Mouse (Mus musculus) bone marrow, adult 2 months (tissue): ENCODE measurements around the gene Tbc1d2. TPM values are rescaled to one million over a fixed set of nuclear protein-coding genes. Genes with fewer than 3 reads are reported as not detected.
"Not testable (repeated sequence)": the region's sequence is repeated elsewhere in the genome, so short reads cannot be mapped to it uniquely, and the experiment has no call there.

Experiments
- H3K27ac ChIP-seq: fragments of 200-500 bp; 2 replicates; pipeline ENCODE4 v1.5.1; 2012; ENCODE audit warnings: low read depth, mild to moderate bottlenecking, control low read depth, inconsistent platforms, low read length; ENCODE audit not compliant: control insufficient read depth, poor library complexity, insufficient read depth
- H3K4me1 ChIP-seq: fragments of 200-500 bp; 2 replicates; pipeline ENCODE4 v1.6.1; 2011; ENCODE audit warnings: low read length; ENCODE audit not compliant: control insufficient read depth, insufficient read depth
- H3K4me3 ChIP-seq: fragments of 200-500 bp; replicated peaks from 2 replicates; pipeline ENCODE3; 2011; ENCODE audit warnings: mild to moderate bottlenecking, low read depth, low read length, control low read depth; ENCODE audit not compliant: control insufficient read depth
- CTCF ChIP-seq: fragments of 200-500 bp; IDR thresholded peaks from 2 replicates; pipeline ENCODE4 v1.5.1; 2011; ENCODE audit warnings: low read length, control low read depth; ENCODE audit not compliant: control insufficient read depth, insufficient read depth
- POLR2A ChIP-seq: fragments of 200-500 bp; IDR thresholded peaks from 2 replicates; pipeline ENCODE4 v1.6.1; 2011; ENCODE audit warnings: low read depth, mild to moderate bottlenecking, control low read depth, low read length, borderline replicate concordance; ENCODE audit not compliant: control insufficient read depth
- WGBS: fragments of 180-500 bp; shearing (Covaris S2); methylation state at CpG from one replicate; pipeline ENCODE4 v1.1.7; 2018; 5-methylcytosine and 5-hydroxymethylcytosine counted together
- polyA plus RNA-seq: library from polyadenylated mRNA; stranded (reverse); fragments of >200 nt; gene quantifications from 2 replicates; pipeline ENCODE4 v1.2.4, GENCODE M21; 2011; ENCODE audit warnings: low replicate concordance; ENCODE audit not compliant: missing spikeins, insufficient read depth, insufficient read length

The Tbc1d2 gene
- polyA plus RNA-seq, 1 experiment = 4.6 TPM

DNA sequence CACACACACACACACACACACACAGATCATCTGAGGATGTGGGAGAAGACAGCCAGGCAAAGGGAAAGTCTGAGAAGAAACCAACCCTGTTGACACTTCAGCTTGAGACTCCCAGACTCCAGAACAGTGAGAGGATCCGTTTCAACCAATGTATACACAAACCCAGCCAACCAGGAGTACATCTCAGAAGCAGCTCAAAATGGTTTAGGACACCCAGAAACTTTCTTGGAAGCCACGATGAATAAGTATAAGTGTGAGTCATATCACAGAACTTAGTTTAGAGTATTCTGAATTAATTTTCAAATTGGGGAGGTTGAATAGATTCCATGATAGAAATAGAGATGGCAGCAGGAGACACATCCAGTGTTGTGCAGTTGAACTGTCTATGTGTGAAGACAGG lies 5.9 kb upstream of the Tbc1d2 start:
- WGBS = 69% methylated on average over 2 of the region's 2 CpGs
- H3K27ac ChIP-seq = no peak overlapping the region
- no peak overlapping the region for H3K4me3 ChIP-seq
- TF ChIP-seq POLR2A (no peak), CTCF (no peak)
- H3K4me1 ChIP-seq = no peaks in the 10 kb centered on the region

DNA sequence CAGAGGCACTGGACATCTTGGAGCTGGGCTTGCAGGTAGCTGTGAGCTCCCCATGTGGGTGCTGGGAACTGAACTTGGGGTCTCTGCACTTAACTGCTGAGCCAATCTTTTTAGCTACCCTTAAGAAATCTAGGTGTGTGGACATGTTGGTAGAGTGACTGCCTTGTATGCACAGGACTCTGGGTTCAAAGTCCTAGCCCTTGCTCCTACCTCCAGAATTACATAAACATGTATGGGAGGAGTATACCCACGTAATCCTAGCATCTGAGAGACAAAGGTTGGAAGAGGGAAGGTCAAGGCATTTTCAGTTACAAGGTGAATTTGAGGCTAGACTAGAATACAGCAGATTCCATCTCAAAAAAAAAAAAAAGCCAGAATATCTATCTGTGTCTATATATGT lies 5.3 kb upstream of the Tbc1d2 start:
- 57% methylated on average over 1 of the region's 1 CpGs for WGBS
- Histone ChIP-seq H3K4me3 (no peak overlapping the region), H3K27ac (no peak overlapping the region), H3K4me1 (no peaks in the 10 kb centered on the region)
- TF ChIP-seq CTCF (no peak), POLR2A (no peak)

DNA sequence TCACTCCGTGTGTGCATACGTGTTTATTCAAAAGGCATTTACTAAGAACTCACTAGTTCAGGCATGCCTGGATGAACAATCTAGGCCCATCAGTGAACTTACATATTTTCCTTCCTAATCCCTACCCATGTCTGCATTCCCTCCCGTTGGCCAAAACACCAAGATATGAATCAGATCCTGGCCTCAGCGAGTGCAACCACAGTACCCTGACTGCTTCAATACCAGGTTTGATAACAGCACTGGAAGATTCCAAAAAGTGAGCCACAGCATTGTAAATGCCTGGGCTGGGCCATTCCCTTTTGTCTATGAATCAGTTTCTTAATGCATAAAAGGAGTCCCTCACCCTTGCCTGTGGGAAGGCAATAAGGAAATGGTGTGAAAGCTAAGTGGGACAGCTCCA lies 848 bp downstream of the Tbc1d2 start:
- TF ChIP-seq CTCF (no peak), POLR2A (no peak)
- 38% methylated on average over 4 of the region's 4 CpGs for WGBS
- Histone ChIP-seq H3K4me1 (peaks cover 5% of the 10 kb centered on the region; the same call in 1 of the 2 replicates), H3K4me3 (peak overlapping the region; percentile 98), H3K27ac (peak overlapping the region; percentile 97; the same call in 1 of the 2 replicates)

DNA sequence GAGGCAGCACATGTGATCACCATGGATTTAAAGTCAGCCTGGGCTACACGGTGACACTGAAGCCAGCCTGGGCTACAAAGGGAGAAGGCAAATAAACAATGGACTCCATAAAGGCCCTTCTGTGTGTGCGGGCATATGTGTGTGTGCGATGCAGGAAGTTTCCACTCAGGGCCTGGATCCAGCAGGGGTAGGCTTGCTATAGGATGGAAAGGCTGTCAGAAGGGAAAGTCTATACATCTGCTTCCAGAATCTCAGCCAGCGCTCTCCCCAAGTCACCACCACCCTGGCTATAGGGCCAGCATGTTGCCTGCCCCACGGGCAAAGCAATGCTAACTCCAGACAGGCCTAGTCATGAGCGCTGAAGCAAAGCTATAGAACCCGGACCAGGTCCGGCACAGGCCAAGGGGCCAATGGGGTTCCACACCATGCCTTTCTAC lies 6.3 kb downstream of the Tbc1d2 start:
- peaks cover 9% of the 10 kb centered on the region; the same call in 1 of the 2 replicates for H3K4me1 ChIP-seq
- no peak overlapping the region for H3K4me3 ChIP-seq
- TF ChIP-seq POLR2A (no peak), CTCF (no peak)
- 48% methylated on average over 8 of the region's 8 CpGs for WGBS
- peak overlapping the region; percentile 84 for H3K27ac ChIP-seq

DNA sequence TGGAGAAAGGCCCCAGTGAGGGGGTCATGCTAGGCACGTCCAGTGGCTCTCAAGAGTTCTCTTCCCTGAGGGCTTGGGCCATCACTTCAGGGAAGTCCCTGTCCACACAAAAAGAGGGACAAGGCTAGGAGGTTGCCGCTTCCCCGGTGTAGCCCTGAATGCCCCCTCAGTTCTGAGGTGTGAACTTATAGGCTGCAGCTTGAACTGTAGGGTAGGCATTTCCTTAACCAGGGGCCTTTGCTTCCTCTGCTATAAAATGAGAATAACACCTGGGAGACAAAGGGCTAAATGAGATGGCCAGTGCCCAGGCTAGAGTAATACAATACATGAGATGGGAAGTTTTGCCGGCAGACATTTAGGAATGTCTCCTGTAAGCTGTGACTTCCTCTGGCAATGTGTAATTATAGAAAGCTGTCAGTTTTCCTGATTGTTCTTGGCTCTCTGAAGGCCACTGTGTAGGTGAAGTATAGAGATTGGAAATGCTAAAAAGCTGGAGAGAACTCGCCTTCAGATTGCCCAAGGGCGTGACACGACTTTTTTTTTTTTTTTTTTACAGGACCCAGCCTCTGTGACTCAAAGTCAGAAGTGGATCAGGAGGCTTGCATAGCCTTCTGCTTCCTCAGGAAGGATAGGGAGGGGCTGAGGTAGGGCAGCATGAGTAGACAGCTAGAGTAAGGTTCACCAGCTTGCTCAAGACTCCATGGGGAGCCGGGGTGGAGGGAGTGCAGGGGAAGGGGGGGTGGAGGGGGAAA lies 6.9 kb downstream of the Tbc1d2 start:
- 31% methylated on average over 8 of the region's 8 CpGs for WGBS
- no peak overlapping the region for H3K4me3 ChIP-seq
- TF ChIP-seq POLR2A (no peak), CTCF (no peak)
- H3K4me1 ChIP-seq = peaks cover 9% of the 10 kb centered on the region; the same call in 1 of the 2 replicates
- H3K27ac ChIP-seq = peak overlapping the region; percentile 68

DNA sequence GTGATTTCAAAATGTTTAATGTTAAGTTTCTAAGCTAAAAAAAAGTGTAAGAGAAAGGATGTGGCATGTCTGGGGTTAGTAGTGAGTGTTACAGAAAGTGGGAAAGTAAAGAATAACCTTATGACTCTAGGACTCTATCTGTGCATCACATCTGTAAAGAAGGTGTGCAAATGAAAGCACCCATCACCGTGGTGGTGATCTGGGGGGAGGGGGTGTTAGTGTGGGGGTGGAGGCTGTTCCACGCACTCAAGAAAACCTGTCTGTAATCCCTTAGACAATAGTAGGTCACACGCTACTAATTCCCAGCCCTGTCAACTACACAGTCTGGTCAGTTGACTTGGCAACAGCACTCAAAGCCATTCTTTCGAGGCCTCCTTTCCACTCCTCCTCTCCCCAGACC lies 8.7 kb downstream of the Tbc1d2 start:
- Histone ChIP-seq H3K4me3 (no peak overlapping the region), H3K4me1 (peaks cover 8% of the 10 kb centered on the region; the same call in 1 of the 2 replicates), H3K27ac (no peak overlapping the region)
- 42% methylated on average over 4 of the region's 4 CpGs for WGBS
- TF ChIP-seq CTCF = no peak
- TF ChIP-seq POLR2A = no peak

DNA sequence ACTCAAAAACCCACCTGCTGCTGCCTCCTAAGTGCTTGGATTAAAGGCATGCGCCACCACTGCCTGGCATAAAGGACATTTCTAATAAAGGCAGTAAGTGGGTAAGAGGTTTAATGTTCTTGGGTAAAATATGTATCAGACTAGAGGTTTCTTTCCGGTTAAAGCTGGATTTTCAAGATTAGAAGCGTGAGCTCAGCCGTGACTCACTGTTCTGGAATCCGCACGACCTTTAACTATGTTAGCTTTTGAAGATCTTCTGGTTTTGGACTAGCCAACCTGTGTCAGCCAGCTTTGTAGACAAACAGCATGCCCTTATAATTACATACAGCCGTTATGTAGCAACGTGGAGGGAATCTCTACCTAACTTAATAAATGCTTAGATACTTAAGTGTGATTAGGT lies 10.1 kb downstream of the Tbc1d2 start:
- WGBS = 85% methylated on average over 8 of the region's 8 CpGs
- no peak for TF ChIP-seq CTCF
- no peak for TF ChIP-seq POLR2A
- Histone ChIP-seq H3K4me1 (peaks cover 9% of the 10 kb centered on the region; the same call in 1 of the 2 replicates), H3K27ac (no peak overlapping the region), H3K4me3 (no peak overlapping the region)

DNA sequence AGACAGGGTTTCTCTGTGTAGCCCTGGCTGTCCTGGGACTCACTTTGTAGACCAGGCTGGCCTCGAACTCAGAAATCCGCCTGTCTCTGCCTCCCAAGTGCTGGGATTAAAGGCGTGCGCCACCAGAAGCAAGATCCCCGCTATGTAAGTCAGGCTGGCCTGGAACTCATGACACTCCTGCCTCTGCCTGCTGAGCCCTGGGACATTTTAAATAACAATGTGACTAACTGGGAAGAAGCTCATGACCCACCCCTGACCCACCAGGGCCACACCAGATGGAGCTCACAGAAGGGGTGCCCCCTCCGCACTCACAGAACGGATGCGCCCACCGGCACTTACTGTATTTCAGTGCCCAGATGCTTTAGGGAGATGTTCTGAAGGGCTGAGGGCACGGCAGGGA lies 12.8 kb downstream of the Tbc1d2 start:
- H3K4me1 ChIP-seq, H3K4me3 ChIP-seq, H3K27ac ChIP-seq: not testable (repeated sequence)
- 82% methylated on average over 10 of the region's 10 CpGs for WGBS

DNA sequence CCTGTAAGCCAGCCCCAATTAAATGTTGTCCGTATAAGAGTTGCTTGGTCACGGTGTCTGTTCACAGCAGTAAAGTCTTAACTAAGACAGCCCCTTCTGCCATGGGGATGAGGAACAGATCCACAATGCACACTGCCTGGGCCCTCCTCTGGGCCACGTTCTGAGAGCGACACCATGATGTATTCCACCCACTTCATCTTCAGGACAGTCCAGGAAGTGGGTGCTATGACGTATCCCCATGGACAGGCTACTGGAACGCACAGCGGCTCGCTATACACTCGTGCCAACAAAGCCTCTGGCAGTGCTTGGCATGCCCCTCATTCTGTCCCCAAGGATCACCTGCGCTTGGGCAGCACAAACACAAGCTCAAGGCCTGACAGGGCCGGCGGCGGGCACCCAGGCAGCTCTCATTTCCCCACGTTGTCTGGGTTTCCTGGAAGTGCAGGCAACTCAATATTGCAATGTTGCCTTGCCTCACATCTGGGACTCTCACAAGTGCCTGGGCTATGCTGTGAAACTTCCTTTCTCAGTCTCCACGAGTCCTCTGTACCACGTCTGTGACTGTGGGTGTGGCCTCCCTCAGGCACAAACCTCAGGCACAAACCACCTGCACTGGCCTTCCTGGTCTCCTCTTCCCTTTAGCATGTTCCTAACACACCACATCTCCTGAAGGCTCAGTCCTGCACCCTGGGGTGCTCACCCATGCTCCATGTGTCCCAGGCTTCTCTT lies 14.1 kb downstream of the Tbc1d2 start:
- Histone ChIP-seq H3K27ac (peak overlapping the region; percentile 74), H3K4me3 (no peak overlapping the region), H3K4me1 (peaks cover 5% of the 10 kb centered on the region; the same call in 1 of the 2 replicates)
- TF ChIP-seq POLR2A (no peak), CTCF (no peak)
- 47% methylated on average over 16 of the region's 16 CpGs for WGBS
